Mouse (Mus musculus) 3134 (cell line): Measurements from ENCODE around the gene Gm10226.
A peak's percentile ranks its signal among the peaks of the same experiment; 100 is the strongest.
"Not testable (repeated sequence)": the region's sequence is repeated elsewhere in the genome, so short reads cannot be mapped to it uniquely, and the experiment has no call there.

ENCODE experiments used
- DNase-seq: peaks from one replicate; pipeline ENCODE4 v3.0.0-alpha.2; 2011; ENCODE audit warnings: low spot score; ENCODE audit not compliant: insufficient read length; ENCODE audit errors: extremely low read depth

The Gm10226 gene

GRCm38 (mm10) chr17:21691560-21691959 is at the start of gene Gm10226:
TSS of gene Gm10226 (plus strand) at chr17:21691860.
- DNase-seq, result no peak

- peak; percentile 13 for DNase-seq
These were observed 42.9 kb upstream of the Gm10226 start for GRCm38 (mm10) chr17:21648791-21649190.

- DNase-seq, result no peak
These were observed 41.7 kb upstream of the Gm10226 start for GRCm38 (mm10) chr17:21649936-21650335.

GRCm38 (mm10) chr17:21650364-21650907 is 41.2 kb upstream of the Gm10226 start, which contains the start of gene Zfp983:
TSS of gene Zfp983 (plus strand) at chr17:21650624.
- DNase-seq, result peak; percentile 80

GRCm38 (mm10) chr17:21678826-21679225 is 12.8 kb upstream of the Gm10226 start:
- DNase-seq, result not testable (repeated sequence)

GRCm38 (mm10) chr17:21679273-21680018 is 12.2 kb upstream of the Gm10226 start:
- peak; percentile 79 for DNase-seq

DNA sequence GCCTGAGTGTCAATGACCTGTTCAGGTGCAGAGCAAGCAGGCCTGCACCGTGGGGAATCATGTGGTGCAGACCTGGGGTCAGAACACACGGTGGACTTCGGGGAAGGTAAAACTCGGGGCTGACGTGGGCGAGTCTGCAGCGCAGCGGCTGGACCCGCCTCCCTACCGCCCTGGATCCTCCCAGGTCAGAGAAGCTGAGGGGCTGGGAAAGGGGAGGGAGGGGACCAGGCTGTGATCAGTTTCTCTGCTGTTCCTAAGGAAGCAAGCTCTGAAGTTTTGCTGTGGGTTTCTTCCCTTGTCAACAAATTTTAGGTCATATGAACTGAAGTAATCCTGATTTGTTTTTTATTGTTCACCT is 11.7 kb upstream of the Gm10226 start:
- peak; percentile 80 for DNase-seq

- DNase-seq, result no peak
These were observed 1.7 kb downstream of the Gm10226 start for GRCm38 (mm10) chr17:21693342-21693741.

- DNase-seq, result no peak
These were observed 4.4 kb downstream of the Gm10226 start for GRCm38 (mm10) chr17:21696073-21696472.

DNA sequence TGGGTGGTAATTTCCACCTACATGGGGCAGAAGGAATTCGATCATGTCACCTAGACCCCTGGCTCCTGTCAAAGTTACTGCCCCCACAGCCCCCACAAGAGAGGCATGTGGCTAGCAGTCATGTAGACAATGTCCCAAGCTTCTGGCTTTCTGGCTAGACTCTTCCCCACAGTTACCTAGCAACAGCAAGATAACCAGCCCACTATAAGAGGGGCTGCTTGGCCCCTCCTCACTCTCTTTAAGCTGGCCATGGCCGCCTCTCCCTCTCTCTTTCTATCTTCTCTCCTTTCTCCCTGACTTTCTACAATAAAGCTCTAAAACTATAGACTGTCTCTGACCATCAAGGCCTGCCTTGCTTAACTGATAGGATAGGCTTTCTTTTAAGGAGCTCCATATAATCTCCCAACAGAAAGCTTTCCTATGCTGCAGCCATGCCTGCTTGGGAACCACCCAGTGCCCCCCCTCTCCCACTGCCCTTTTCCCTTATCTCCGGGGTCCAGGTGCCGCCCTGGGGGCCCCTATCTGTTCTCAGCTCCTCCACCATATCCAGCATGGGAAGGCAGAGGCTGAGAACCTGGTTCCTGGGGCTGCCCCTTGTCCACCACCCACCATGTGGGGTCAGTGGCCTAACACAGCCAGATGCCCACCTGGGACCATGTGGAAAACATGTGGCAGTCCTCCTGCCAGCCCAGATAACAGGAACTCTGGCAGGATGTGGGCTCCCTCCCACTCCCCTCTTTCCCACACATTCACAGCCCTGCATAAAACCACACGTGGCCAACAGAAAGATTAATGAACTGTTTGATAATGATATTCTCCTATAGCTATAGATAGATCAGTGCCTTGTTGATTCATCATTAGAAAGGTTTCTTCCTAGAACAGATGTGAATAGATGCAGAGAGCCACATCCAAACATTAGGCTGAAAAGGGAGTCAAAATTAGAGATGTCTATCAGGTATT is 10.9 kb downstream of the Gm10226 start:
- DNase-seq, result no peak

- DNase-seq, result no peak
These were observed 11.8 kb downstream of the Gm10226 start for GRCm38 (mm10) chr17:21703414-21703813.

GRCm38 (mm10) chr17:21707343-21707996 is 15.8 kb downstream of the Gm10226 start, which contains the start of gene Zfp760:
TSS of gene Zfp760 (plus strand) at chr17:21707741.
- peak; percentile 88 for DNase-seq

GRCm38 (mm10) chr17:21708401-21708800 is 16.7 kb downstream of the Gm10226 start:
- no peak for DNase-seq

- not testable (repeated sequence) for DNase-seq
These were observed 38.8 kb downstream of the Gm10226 start, which contains the start of gene Zfp229 for GRCm38 (mm10) chr17:21730495-21730894. TSS of gene Zfp229 (plus strand) at chr17:21730795.

DNA sequence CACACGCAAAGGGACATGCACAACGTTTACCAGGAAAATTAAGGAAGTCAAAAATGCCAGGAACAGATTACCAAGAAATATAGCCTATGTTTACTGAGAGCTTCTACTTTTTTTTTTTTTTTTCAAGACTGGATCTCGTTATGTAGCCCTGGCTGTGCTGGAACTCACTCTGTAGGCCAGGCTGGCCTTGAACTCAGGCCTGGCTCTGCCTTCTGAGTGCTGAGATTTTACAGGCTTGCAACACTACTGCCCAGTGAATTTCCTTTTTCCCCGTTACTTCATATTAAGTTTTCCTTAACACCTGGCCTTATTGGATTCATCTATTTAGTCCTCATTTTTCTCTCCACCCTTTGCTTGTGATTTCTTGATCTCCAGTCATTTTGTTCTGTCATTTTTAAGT is 41.4 kb downstream of the Gm10226 start:
- no peak for DNase-seq

DNA sequence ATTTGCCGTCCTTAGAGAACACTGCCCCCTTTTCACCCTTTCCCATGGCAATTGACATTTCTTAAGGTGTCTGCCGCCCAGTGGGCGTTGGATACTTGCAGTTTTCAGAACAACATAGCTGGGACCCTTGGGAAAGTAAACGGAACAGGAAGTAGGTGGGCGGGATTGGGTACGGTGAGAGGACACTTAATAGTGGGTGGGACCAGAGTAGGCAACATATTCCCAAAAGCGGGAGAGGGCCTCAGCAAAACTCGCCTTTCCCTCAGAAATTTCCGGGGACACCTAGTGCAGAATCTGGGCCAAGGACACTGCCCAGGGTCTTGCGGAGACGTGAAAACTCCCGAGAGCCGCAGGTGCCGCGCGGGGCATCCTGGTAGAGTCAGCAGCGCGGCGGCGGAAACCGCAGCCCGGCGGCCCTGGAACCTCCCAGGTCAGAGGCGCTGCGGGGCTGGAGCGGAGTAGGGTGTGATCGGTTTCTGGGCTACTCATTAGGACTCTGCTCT is 41.9 kb downstream of the Gm10226 start:
- peak; percentile 85 for DNase-seq
